Mouse (Mus musculus) stomach, postnatal 0 days (tissue): ENCODE measurements at regions not wholly inside any gene's neighbourhood (a gene's known extent, or its start where the extent isn't known, plus 50 kb on each side); places are given as distances from the start of the nearest gene placed in this dataset.

Source experiments
- ATAC-seq: fragments of 200-750 bp; cut with Nextera tagmentation; 2 replicates; pipeline ENCODE4 v1.8.0; 2017; ENCODE audit not compliant: low FRiP score, low TSS enrichment
- DNase-seq: peaks from one replicate; pipeline ENCODE4 v3.0.0-alpha.2; 2016; ENCODE audit warnings: low spot score
- H3K27ac ChIP-seq: fragments of 300-500 bp; sonication (generic); replicated peaks from 2 replicates; pipeline ENCODE4 v1.5.1; 2014; ENCODE audit warnings: mild to moderate bottlenecking, control low read depth
- H3K27me3 ChIP-seq: fragments of 300-500 bp; sonication (generic); 2 replicates; pipeline ENCODE4 v1.6.1; 2014; ENCODE audit warnings: low read length; ENCODE audit not compliant: control insufficient read depth, insufficient read depth
- H3K36me3 ChIP-seq: fragments of 300-500 bp; sonication (generic); 2 replicates; pipeline ENCODE4 v1.6.1; 2014; ENCODE audit warnings: low read length, mixed read lengths; ENCODE audit not compliant: control insufficient read depth, insufficient read depth
- H3K4me1 ChIP-seq: fragments of 300-500 bp; sonication (generic); replicated peaks from 2 replicates; pipeline ENCODE4 v1.6.1; 2014; ENCODE audit warnings: antibody characterized with exemption; ENCODE audit not compliant: control insufficient read depth, insufficient read depth
- H3K4me2 ChIP-seq: fragments of 300-500 bp; sonication (generic); replicated peaks from 2 replicates; pipeline ENCODE4 v1.6.1; 2014; ENCODE audit warnings: low read depth, mild to moderate bottlenecking, control low read depth, moderate library complexity
- H3K4me3 ChIP-seq: fragments of 300-500 bp; sonication (generic); 2 replicates; pipeline ENCODE4 v1.5.1; 2014; ENCODE audit warnings: low read depth, low read length, control low read depth
- H3K9ac ChIP-seq: fragments of 300-500 bp; sonication (generic); 2 replicates; pipeline ENCODE4 v1.6.1; 2014; ENCODE audit warnings: mild to moderate bottlenecking, low read length, control low read depth, mixed read lengths
- H3K9me3 ChIP-seq: fragments of 300-500 bp; sonication (generic); 2 replicates; pipeline ENCODE4 v1.6.1; 2016; ENCODE audit warnings: low read length; ENCODE audit not compliant: control insufficient read depth
- CTCF ChIP-seq: IDR thresholded peaks from 2 replicates; pipeline ENCODE4 v1.5.1; 2016; ENCODE audit warnings: antibody characterized with exemption, low read depth, mild to moderate bottlenecking, moderate library complexity
- EP300 ChIP-seq: optimal IDR thresholded peaks from 2 replicates; pipeline ENCODE3; 2016; ENCODE audit warnings: antibody characterized with exemption
- WGBS: fragments of 180-500 bp; shearing (Covaris S2); extraction: QIAGEN DNeasy Blood & Tissue Kit; methylation state at CpG from one replicate; pipeline ENCODE4 v1.1.7; 2014; 5-methylcytosine and 5-hydroxymethylcytosine counted together

GRCm38 (mm10) chr8:27677143-27678106 lies 230.0 kb downstream of the Poteg start:
- TF ChIP-seq CTCF, result peak; percentile 85
- no peak for TF ChIP-seq EP300
- ATAC-seq, result no peak; the same call in 1 of the 2 replicates
- H3K4me1 ChIP-seq, result no peaks in the 10 kb centered on the region
- no peak overlapping the region for H3K4me2 ChIP-seq
- H3K27me3 ChIP-seq, result no peaks in the 10 kb centered on the region
- no peak for DNase-seq
- H3K36me3 ChIP-seq, result no peaks in the 10 kb centered on the region
- no peak overlapping the region for H3K9ac ChIP-seq
- H3K9me3 ChIP-seq, result no peaks in the 10 kb centered on the region
- H3K4me3 ChIP-seq, result no peak overlapping the region
- 34% methylated on average over 13 of the region's 13 CpGs for WGBS
- no peak overlapping the region for H3K27ac ChIP-seq

- Histone ChIP-seq H3K9me3 (no peaks in the 10 kb centered on the region), H3K4me2 (no peak overlapping the region), H3K4me1 (no peaks in the 10 kb centered on the region), H3K36me3 (no peaks in the 10 kb centered on the region), H3K27ac (no peak overlapping the region), H3K27me3 (no peaks in the 10 kb centered on the region), H3K4me3 (no peak overlapping the region), H3K9ac (no peak overlapping the region)
- DNase-seq (peak; percentile 31), ATAC-seq (peak; percentile 42; the same call in 1 of the 2 replicates)
- 5% methylated on average over 2 of the region's 2 CpGs for WGBS
- TF ChIP-seq CTCF, result peak; percentile 74
- no peak for TF ChIP-seq EP300
Measured at GRCm38 (mm10) chr8:27679164-27679563, 231.7 kb downstream of the Poteg start.

GRCm38 (mm10) chr8:27721988-27722387 lies 274.5 kb downstream of the Poteg start:
- TF ChIP-seq CTCF (no peak), EP300 (no peak)
- H3K9ac ChIP-seq, result no peak overlapping the region
- H3K9me3 ChIP-seq, result no peaks in the 10 kb centered on the region
- H3K36me3 ChIP-seq, result no peaks in the 10 kb centered on the region
- no peak for DNase-seq
- no peaks in the 10 kb centered on the region for H3K27me3 ChIP-seq
- no peaks in the 10 kb centered on the region for H3K4me1 ChIP-seq
- no peak overlapping the region for H3K4me2 ChIP-seq
- H3K27ac ChIP-seq, result no peak overlapping the region
- WGBS, result 68% methylated on average over 6 of the region's 6 CpGs
- H3K4me3 ChIP-seq, result no peak overlapping the region
- ATAC-seq, result no peak

- no peaks in the 10 kb centered on the region for H3K36me3 ChIP-seq
- H3K4me3 ChIP-seq, result no peak overlapping the region
- TF ChIP-seq CTCF (no peak), EP300 (no peak)
- no peak overlapping the region for H3K4me2 ChIP-seq
- H3K27ac ChIP-seq, result no peak overlapping the region
- no peak for DNase-seq
- no peak overlapping the region for H3K9ac ChIP-seq
- no peaks in the 10 kb centered on the region for H3K9me3 ChIP-seq
- no peaks in the 10 kb centered on the region for H3K27me3 ChIP-seq
- 77% methylated on average over 6 of the region's 6 CpGs for WGBS
- no peaks in the 10 kb centered on the region for H3K4me1 ChIP-seq
- ATAC-seq, result no peak
Measured at GRCm38 (mm10) chr8:27770296-27770695, 322.8 kb downstream of the Poteg start.

DNA sequence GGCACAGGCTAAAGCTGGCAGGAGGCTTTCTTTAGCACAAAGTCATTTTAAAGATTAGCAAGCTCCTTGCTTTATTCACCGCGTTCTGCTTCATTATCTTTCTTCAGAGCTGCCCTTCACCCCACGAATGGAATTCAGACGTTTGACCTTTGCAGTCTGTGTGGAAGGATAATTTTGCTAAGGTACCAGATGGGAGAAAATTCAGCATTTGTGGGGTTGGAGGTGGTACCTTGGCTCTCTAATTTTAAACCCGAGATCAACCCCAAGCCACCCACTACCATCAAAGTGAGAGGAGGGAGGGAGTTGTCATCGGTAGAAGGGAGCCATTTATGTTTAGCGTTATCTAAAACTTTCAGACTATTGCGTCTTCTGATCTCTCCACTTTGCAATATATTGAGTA lies 323.3 kb downstream of the Poteg start:
- no peaks in the 10 kb centered on the region for H3K36me3 ChIP-seq
- TF ChIP-seq EP300 (no peak), CTCF (no peak)
- ATAC-seq (no peak), DNase-seq (no peak)
- H3K4me2 ChIP-seq, result no peak overlapping the region
- H3K4me3 ChIP-seq, result no peak overlapping the region
- H3K27ac ChIP-seq, result no peak overlapping the region
- H3K9ac ChIP-seq, result no peak overlapping the region
- H3K4me1 ChIP-seq, result no peaks in the 10 kb centered on the region
- H3K27me3 ChIP-seq, result no peaks in the 10 kb centered on the region
- 57% methylated on average over 8 of the region's 8 CpGs for WGBS
- H3K9me3 ChIP-seq, result no peaks in the 10 kb centered on the region

DNA sequence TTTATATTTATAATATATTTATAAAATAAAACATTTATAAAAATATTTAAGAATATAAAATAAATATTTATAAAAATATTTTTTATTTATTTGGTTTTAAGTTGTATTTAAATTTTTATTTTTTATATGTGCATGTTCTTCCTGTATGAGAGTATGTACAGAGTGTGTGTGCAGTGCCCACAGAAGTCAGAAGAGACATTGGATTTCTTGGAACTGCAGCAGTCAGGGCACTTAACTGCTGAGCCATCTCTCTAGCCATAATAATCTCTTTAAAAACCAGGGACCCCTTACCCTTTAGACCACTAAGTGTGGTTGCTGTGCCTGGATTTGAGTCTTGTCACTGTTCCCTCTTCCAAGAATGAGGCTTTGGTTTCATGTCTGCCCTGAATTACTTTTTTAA lies 323.8 kb downstream of the Poteg start:
- H3K9ac ChIP-seq, result no peak overlapping the region

More for the DNA sequence above, 323.8 kb downstream of the Poteg start:
- TF ChIP-seq CTCF (no peak), EP300 (no peak)
- Histone ChIP-seq H3K4me2 (no peak overlapping the region), H3K36me3 (no peaks in the 10 kb centered on the region), H3K9me3 (no peaks in the 10 kb centered on the region), H3K27ac (no peak overlapping the region), H3K4me3 (no peak overlapping the region), H3K4me1 (no peaks in the 10 kb centered on the region), H3K27me3 (no peaks in the 10 kb centered on the region)
- DNase-seq (no peak), ATAC-seq (no peak)
